Mouse (Mus musculus): ENCODE data around the gene Car5a.
A peak's percentile ranks its signal among the peaks of the same experiment; 100 is the strongest.

Car5a gene

DNA sequence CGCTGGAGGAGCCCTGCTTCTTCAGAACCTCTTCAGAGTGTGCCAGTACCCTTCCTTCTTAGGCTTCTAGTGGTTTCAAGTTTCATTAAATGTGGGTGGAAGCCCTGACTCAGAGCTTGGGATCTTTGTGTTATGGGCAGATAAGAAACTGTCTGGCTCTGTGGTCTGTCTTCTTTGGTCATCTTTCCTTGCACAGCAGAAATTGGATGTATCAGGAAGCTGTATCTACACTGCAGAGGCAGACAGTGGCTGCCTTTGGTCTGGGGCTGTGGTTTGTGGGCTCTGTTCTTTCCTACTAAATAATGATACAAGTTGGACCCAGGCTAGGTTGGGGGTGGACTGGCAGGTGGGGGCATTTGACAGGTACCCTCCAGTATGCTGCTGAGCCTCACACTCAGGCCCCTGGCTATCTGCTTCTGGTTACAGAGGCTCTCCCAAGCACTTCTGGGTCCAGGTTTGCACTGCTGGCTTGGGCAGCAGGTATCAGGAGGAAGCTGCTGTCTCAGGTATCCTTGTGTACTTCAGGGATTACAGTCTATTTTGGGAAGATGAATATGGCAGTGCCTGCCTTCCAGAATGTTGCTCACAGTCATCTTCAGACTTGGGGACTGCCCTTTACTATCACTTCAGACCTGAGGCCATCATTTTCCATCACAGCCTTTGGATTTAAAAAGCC is 11.3 kb upstream of the Car5a start:
- no peak for DNase-seq (ENCODE audit: low spot score)

DNA sequence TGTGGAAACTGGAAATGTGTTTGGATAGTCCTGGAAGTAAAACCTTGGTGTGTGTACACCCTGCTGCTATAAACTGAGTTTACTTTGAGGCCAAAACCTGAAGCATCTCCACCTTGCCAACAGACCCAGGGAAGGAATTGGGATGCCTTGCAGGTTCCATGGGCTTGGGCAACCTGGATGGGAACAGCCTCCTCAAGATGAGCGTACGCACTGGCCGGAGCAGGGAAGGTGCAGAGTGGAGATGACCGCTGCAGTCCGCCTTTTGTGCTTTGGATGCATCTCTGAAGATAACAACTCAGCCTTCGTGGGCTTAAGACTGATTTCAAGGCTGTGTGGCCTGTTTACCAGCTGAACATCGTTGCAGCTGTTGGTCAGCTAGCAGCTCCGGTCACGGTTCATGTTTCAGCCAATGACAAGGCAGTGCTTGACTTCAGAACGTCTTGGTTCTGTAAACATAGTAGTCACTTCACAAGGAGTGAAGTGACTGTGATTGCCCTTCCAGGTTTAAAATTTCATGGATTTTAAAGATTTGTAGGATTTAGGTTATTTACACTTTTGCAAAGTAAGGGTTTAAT is 10.4 kb upstream of the Car5a start:
- no peak for DNase-seq (ENCODE audit: low spot score)

DNA sequence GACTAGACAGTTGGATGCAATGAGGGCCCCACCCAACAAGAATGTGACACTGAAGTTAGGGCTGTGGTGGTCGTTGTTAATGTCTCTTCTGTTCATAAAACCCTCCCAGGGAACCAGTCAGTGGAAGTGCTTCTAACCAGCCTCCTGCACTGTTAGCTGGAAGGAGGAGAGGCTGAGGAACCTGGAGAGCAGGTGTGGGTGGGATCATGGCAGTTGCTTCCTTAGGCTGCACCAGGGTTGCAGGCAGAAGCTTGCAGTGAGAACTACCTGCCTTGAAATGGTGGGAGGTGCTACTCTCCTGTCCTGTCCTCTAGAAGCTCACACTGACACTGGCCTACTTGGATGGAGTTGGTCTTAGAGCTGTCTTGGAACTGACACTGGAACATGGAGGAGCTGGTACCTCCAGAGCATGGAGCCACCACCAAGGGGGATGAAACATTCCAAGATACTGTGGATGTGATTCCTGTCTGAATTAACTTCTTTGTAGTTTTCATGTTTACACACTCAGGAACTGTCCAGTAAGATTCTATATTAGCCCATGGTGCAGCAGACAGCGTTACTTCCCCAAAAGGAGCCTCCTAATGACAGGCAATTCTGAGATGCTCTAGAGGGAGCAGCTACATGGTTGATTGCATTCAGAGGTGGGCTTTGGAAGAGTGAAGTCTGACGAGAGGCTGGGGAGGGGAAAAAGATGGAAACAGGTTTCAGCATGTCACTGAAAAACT is 9.3 kb upstream of the Car5a start:
- DNase-seq (ENCODE audit: low spot score): no peak

DNA sequence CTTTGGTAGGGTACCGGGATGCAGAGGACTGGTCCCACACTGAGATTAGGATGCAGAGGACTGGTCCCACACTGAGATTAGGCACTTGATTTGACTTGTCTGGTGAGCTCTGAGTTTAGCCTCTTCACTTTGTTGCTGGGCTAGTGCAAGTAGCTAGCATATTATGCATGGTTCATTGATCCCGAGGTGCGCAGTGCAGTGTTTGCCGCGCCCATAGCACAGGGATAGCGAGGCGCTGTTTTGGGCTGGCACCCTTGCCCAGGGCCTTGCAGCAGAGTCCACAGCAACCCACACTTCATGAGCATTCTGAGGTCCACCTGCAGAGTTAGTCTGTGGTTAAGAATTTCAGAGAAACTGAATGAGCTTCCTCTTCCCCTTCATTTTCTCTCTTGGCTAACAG is 8.1 kb upstream of the Car5a start:
- DNase-seq (ENCODE audit: low spot score): no peak

DNA sequence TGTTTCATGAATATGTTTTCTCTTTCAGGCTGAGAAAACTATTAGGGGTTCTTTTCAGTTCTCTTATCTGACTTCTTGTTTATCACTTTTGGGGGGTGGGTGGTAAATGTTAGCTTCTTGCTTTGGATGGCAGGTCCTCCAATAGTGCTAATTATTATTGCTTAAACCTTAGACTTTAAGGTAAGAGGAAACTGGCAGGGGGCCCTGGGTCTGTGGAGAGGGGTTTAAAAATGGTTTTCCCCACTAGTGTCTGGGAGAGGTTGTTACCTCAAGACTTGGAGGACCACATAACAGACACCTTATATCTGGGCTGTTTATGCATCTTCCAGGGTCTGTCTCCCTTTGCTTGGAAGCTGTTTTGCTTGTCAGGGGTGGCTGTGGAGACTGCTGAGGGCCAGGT is 7.4 kb upstream of the Car5a start:
- DNase-seq (ENCODE audit: low spot score): no peak

DNA sequence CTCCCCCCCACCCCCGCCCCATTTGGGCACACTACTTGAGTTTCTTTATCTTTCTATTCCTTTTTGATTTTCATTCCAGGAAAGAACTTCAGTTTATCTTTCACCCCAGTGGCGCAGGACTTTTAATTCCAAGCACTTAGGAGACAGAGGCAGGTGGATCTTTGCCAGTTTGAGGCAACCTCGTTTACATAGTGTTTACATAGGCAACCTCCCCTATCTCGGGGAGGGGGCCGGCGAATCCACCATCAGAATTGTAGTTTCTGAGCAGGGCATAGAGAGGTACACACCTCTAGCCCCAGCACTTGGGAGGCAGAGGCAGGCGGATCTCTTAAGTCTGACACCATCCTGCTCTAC is 6.9 kb upstream of the Car5a start:
- no peak for DNase-seq (ENCODE audit: low spot score)

DNA sequence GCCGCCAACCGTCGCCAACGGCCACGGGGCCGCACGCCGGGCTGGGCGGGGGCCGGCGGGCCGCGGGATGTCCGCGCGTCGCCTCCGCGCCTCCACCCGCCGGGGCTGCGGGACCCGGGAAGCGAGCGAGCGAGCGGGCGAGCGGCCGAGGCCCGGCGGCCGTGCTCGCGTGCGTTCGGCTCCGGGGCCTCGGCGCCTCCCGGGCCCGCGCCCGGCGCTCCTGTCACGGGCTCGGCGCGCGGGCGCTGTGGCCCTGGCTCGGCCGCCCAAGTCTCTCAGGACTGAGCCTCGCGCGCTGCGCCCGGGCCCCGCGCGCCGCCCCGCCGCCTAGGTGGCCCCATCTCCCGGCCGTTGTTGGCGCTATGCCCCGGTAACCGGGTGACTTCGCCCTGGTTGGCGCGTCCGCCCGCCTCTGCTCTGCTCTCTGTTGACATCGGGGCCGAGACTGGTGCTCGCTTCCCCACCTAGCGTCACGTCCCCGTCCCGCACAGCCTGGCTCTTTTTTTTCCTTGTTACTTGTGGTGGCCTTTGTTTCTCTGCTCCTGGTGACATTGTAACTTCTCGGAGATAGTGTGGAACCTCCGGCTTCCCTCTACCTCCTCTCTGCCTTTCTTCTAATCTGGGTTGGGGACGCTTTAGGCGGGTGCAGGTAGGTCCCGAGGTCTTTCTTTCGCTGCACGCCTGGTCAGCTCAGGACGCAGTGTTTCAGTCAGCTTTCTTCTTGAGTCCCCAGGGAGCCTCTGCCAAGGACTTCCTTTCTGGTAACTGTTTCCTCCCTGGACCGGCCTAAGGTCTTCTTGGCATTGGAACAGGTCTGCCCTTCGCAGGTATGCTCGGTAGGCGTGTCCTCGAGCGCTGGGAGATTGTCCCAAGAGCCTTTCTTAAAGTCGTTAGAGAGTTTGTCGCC is 6.3 kb upstream of the Car5a start:
- DNase-seq (ENCODE audit: low spot score): peak; percentile 69

DNA sequence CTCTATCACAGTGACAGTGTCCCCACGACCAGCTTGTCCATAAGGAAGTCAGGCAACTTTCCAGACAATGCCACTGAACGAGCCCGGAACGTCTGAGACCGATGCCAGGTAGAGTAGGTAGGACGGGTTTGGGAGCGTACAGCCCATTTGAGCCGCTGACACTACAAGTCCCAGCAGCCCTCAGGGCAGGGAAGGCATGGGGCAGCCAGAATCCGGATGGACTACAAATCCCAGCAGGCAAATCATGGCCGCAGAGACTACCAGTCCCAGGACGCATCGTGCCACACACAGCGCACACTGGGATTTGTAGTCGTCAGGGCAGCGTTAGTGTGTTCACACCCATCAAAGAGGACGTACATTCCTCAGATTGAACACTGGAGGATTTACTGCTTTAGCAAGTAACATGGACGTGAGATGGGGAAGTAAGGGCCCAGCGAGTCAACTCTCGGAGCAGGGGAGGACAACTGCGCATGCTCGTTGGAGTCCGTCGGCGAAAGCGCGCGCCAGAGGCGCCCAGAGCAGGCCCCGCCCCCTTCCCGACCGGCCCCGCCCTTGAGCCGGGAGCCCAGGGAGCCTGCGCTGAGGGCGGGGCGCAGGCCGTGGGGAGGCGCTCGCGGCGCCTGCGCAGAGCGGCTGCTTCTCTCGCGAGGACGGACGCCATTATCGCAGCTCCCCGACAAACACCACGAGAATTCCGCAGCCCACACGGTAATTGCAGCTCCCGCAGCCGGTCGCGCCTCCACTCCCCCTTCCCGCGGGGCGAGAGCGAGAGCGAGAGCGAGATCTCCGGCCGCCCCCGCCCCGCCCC is 5.4 kb upstream of the Car5a start:
- DNase-seq (ENCODE audit: low spot score): peak; percentile 98

DNA sequence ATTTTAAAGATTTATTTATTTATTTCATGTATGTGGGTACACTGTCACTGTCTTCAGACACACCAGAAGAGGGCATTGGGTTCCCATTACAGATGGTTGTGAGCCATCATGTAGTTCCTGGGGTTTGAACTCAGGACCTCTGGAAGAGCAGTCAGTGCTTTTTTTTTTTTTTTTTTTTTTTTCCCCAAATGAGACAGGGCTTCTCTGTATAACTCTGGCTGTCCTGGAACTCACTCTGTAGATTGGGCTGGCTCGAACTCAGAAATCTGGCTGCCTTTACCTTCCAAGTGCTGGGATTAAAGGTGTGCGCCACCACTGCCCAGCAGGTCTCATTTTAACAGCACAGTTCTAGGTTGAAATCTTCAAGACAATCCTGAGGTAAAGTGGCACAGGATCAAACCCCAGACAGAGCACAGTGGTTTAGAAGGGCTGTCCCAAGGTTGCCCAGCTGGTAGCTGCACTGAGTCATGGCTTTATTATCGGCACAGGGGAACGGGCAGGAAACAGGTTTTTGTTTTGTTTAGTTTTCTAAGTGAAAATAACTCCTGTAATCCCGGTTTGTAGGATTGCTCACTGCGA is 4.6 kb upstream of the Car5a start, which contains the start of gene Banp:
Gene Banp (plus strand): TSS at position 529 of the 579 bp plus-strand sequence.
- no peak for DNase-seq (ENCODE audit: low spot score)

DNA sequence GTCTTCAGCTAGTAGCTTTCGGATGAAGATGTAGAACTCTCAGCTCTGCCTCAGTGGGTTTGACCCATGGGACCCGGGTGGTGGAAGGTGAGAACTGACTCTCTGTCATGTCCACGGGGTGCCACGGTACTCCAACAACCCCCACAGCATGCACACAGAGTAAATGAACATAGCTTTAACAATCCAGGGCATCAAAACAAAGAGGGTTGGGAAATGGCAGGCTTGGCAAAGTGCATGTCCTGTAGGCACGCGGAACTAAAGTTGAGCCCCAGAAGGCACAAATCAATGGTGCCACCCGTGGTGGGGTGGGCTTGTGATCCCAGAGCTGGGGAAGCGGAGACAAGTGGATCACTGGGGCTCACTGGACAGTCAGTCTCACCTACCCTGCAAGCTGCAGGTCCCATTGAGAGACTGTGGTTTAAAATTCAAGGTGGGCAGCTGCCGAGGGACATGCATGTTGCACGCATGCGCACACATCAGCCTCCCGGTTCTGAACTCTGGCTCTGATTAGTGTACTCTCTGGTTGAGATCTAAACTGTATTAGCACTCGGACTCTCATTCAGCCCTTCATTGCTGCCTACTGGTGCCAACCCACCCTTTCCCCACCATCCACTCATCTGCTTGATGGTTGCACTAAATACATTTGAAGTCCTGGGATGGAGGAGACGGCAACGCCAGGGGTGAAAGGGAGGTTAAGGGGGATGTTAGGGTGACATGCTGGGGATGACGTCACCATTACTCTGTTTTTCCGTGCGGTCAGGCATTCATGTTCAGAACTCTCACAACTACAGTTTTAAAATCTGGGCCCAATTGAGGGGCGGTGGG is 3.8 kb upstream of the Car5a start:
- no peak for DNase-seq (ENCODE audit: low spot score)

DNA sequence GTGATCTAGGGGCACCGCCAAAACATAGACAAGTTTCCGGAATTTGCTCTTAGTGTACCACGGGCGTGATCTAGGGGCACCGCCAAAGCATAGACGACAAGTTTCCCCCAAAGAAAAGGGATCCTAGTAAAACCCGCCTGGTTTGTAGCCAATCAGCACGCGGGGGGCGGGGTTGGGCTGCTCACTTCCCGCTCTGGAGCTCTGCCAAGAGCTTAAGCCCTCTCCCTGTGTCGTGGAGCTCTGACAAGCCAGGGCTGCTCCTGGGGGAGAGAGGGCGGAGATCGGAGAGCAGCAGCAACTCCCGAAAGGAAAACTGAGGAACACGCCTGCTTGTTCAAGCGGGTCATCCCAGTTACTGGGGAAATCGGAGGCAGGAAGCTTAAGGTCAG is 3.0 kb upstream of the Car5a start:
- peak; percentile 91 for DNase-seq (ENCODE audit: low spot score)

DNA sequence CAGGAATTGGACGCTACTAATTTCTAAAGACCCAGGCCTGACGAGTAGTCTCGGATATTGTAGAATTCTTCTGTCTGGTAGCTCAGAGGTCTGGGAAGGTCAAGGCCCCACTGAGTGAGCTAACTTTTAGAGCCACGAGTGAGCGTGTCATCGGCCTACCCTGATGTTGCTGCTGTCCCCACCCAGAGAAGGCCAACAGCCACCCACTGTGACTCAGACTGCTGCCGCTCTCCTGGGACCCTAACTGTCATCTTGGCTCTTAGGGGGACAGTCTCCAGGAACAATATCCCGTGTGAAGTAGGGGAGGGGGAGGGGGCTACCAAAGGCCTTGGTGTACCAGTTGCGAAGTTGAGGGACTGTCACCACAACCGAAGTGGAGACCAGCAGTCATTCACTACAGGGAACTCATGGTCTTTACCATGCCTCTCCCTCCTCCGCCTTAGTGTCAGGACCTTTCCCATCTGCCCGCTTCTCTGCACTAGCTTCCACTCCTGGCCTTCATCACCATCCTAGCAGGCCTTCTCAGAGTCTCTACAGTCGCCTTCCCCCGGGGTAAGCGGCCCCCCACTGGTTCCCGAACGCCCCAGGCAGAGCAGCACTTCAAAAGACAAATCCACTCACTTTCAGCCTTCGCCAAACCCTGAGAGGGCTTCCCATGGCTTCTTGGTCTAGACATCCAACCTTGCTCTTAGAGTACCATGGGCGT is 2.5 kb upstream of the Car5a start:
- no peak for DNase-seq (ENCODE audit: low spot score)

DNA sequence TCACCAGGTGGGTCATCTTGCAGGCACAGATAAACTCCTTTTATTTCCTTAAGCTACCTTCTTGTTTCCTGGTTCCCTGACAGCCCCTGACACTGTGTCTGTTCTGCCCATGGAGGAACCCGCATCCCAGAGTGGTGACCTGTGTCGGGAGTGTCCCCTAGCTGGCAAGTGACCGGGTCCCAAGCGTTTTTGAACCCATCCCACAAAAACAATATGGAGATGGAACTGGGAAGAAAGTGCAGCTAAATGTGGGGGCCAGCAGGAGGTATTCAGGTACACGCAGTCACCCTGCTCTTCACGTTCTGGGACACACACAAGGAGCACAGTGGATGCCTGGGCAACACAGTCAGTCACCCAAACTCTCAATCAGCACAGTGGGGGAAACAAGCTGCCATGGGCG is 1.6 kb upstream of the Car5a start:
- DNase-seq (ENCODE audit: low spot score): no peak

DNA sequence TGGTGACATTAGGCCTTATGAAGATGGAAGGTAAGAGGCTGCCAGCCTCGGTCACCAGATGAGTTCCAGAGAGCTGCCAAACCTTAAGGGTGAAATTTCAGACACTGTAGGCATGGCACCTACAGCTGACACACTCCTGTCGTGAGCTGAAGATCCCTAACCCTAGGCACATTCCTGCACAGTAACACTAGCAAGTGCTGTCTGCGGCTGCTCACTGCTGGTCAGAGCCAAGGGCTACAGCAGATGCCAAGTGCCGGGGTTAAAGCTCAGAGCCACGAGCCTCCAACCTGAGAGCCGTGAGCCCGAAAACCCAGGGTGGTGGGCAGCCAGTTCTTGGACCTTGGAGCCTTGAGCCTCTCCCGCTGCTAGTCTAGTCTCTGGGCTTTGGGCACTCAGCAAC is 988 bp downstream of the Car5a start:
- DNase-seq (ENCODE audit: low spot score): no peak

DNA sequence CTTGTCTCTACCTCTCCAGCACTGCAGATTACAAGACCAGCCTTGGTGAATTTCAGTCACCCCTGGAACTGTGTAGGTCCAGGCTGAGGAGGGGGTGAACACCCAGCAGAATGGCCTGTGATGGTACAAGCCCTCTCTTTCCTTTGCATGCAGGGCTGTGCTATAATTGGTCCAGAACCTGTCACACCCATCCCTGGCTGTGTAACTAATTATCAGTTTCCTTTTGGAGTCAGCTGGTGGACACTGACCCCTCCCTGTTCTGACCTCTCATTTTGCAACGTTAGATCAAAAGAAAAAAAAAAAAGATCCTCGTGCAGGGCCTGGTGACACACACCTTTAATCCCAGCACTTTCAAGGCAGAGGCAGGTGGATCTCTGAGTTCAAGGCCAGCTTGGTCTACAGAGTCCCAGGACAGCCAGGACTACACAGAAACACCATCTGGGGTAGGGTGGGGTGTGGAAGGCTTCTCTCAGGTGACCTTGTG is 1.6 kb downstream of the Car5a start:
- DNase-seq (ENCODE audit: low spot score): no peak

DNA sequence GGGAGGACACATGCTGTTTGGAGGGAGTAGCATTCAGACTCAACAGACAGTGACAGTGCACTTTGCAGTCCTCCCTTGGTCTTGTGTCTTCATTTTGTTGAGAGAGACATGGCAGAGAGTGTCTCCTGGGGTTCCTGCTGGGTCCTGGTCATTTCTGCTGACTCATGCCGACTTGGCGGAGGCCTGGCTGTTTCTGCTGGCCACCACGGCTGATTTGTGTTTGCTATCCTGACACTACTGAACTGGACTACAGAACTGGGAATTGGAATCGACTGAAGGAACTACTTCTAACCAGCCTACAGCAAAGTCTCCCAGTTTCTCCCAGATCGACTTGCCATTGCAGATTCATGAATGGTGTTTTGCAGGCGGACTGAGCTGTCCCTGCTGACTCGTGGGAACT is 6.0 kb downstream of the Car5a start:
- DNase-seq (ENCODE audit: low spot score): no peak

DNA sequence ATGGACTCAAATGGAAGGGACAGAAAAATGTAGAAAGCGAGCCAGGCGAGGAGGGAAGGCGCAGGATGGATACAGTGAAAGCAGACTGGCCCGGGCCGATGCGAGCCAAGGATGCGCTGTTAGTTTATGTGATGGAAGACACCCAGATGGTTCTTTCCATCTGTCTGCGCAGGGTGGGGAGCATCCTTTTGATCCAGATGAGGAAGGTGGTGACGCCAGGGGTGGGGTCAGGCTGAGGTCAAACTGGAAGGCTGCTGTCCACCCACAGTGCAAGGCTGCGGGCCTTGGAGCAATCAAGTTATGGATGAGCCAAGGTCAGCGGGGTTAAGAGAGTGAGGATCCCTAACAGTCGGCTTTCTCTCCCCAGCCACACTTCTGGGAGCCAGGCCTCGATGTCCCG is 8.3 kb downstream of the Car5a start:
- DNase-seq (ENCODE audit: low spot score): peak; percentile 47

DNA sequence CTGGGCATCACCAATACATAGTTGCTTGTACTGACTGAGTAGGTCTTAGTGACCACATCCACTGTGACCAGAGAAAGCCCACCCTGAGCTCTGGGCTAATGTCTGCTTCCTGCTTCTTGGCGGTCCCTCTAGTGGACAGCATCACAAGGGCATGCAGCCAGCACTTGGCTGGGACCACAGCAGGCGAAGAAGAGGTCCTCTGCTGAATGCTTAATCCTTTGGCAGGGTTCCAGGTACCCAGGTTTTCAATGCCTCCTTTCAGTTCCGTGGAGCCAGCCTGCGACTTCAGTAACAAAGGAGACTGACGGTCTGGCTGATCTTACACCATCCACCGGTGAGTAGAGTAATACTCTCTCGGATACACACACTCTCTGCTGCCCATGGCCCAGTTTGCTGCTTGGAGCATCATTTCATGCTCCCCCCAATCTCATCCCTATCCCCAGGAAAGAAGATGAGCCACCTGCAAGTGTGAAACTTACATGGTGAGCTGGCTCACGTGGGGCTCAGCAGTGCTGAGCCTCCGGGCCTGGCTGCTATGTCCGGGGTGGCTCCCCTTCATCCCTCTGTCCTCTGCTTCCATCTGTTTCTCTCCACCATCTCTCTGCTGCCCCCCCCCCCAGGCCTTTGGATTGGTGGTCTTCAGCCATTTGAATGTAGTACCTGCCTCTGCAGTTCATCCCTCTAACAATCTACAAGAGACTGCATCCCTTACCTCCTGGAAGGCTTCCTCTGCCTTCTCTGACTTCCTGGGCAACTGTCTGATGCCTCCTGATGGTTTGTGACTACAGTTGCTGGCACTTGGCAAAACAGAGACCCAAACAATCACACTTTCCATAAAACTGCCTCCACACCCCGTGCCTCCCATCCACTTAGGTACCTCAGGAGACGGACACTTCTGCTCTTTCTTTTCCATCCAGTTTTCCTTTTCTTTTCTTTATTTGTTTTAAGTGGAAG is 9.1 kb downstream of the Car5a start:
- DNase-seq (ENCODE audit: low spot score): no peak

DNA sequence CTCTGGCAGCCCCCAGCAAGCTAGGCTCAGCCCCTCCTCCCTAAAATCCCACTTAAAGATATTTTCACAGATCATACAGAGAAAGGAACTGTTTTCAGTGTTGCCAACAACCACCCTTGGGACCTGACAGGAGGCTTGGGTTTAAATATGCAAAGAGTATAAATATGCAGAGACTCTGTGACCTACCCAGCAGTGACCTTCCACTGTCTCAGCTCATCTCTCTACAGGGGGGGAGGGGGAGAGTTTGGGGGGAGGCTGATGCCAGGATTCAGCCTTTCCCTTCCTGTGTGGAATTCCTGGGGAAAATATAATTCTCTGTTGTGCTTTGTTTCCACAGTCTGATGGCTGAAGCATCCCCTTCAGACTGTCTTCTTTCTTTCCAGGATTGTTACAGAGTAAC is 9.8 kb downstream of the Car5a start:
- DNase-seq (ENCODE audit: low spot score): no peak
